Comparison of ENCODE assay signal across 16 mouse cellular contexts in the genomic region with DNA sequence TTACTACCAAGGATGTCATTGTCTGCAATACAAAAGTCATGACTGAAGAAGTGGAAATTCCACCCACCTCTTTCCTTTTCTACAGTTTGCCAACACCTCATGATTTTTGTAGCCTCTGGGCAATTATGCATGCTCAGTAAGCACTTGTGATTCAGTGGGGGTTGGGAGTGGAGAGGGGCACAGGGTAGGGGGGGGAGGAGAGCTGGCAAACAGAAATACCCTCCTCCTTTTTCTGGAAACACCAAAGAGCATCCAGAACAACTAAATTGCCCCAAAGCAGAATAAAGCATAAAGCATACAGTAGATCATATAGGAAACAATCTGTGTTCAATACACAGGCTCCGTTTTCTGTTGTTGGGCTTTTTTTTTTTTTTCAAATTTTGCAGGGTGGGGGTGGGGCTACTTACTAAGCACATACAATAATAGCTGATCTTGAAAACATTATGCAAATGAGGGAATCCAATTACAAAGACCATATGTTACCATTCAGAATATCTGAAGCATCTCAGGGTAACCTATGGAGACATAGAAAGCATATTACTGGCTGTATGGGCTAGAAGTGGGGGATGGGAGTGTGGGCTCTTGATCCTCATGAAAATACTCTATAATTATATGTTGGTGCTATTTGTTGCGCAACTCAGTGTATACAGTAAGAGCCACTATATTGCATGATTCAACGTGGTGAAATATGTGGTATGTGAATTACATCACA.
DNase-seq lines count a peak whose midpoint lies in the region; ATAC-seq and TF ChIP-seq lines count a peak whose summit lies in the region.
"Had no signal": no experiment of that assay in that cellular context is flagged by ENCODE, and none has a peak within 500 bp of the region (broad histone marks: within the 10 kb centered on the region; RNA-seq: fewer than 3 reads in every experiment).

No protein-coding gene starts in this region.

- peaks cover 13% of the 10 kb centered on the region for H3K4me1 ChIP-seq in forebrain, embryonic 15.5 days
- H3K4me1 ChIP-seq in midbrain, embryonic 14.5 days (ENCODE audit: control insufficient read depth, insufficient read depth, low read length) = peaks cover 9% of the 10 kb centered on the region
- H3K4me1 ChIP-seq in stomach, postnatal 0 days (replicated peaks; ENCODE audit: control insufficient read depth, insufficient read depth) = no peaks in the 10 kb centered on the region
- H3K4me1 ChIP-seq in lung, adult 2 months (ENCODE audit: control insufficient read depth, insufficient read depth, low read length) = no peaks in the 10 kb centered on the region
- H3K4me1 ChIP-seq: heart, embryonic 13.5 days; megakaryocyte, embryonic 14.5 days had no signal

- H3K27ac ChIP-seq in forebrain, embryonic 15.5 days (replicated peaks) = peak overlapping the region; percentile 65
- H3K27ac ChIP-seq in midbrain, embryonic 14.5 days (replicated peaks; ENCODE audit: low read depth, low read length) = 0 out of 2 replicates have a peak overlapping the region, but pooled peaks have one; percentile 22
- H3K27ac ChIP-seq in stomach, postnatal 0 days (replicated peaks) = no peak overlapping the region
- H3K27ac ChIP-seq: heart, embryonic 13.5 days; liver, embryonic 14.5 days had no signal

- no peak for TF ChIP-seq EP300 in stomach, postnatal 0 days (optimal IDR thresholded peaks at IDR 0.05)

- no peak for TF ChIP-seq POLR2A in brain, embryonic 14.5 days (IDR thresholded peaks at IDR 0.05; ENCODE audit: borderline replicate concordance, extremely low read depth, insufficient read depth, insufficient read length, poor library complexity, severe bottlenecking)
- TF ChIP-seq POLR2A in lung, adult 2 months (IDR thresholded peaks at IDR 0.05; ENCODE audit: borderline replicate concordance, extremely low read depth, low read depth, low read length) = no peak

- no peaks in the 10 kb centered on the region for H3K27me3 ChIP-seq in forebrain, embryonic 15.5 days
- no peaks in the 10 kb centered on the region for H3K27me3 ChIP-seq in midbrain, embryonic 14.5 days (ENCODE audit: control insufficient read depth, insufficient read depth, low read length)
- no peaks in the 10 kb centered on the region for H3K27me3 ChIP-seq in stomach, postnatal 0 days (ENCODE audit: control insufficient read depth, insufficient read depth, low read length)
- H3K27me3 ChIP-seq: heart, embryonic 13.5 days; megakaryocyte, embryonic 14.5 days had no signal

- no peak overlapping the region for H3K9ac ChIP-seq in forebrain, embryonic 15.5 days (replicated peaks)
- H3K9ac ChIP-seq in midbrain, embryonic 14.5 days (replicated peaks; ENCODE audit: low read length) = no peak overlapping the region
- no peak overlapping the region for H3K9ac ChIP-seq in stomach, postnatal 0 days (ENCODE audit: low read length)
- H3K9ac ChIP-seq: heart, embryonic 13.5 days; liver, embryonic 14.5 days had no signal

- peak; percentile 42 for DNase-seq in embryo, embryonic 11 days
- DNase-seq in embryo, embryonic 10 days (ENCODE audit: low spot score) = no peak
- DNase-seq in brain, embryonic 14.5 days (ENCODE audit: low read depth) = peak; percentile 88
- peak; percentile 46 for DNase-seq in midbrain, embryonic 14.5 days
- DNase-seq in stomach, postnatal 0 days (ENCODE audit: low spot score) = no peak
- DNase-seq in adrenal gland, postnatal 4 days (ENCODE audit: low spot score in 2 of 2) = no peak
- DNase-seq in lung, adult 2 months = no peak
- DNase-seq: cerebellum, postnatal 36 days; kidney, adult 2 months; kidney, postnatal 4 days; lung, postnatal 10 days; right cerebral cortex, adult 18-20 months had no signal

- TF ChIP-seq CTCF in brain, embryonic 14.5 days (IDR thresholded peaks at IDR 0.05; ENCODE audit: borderline replicate concordance, extremely low read depth, insufficient read depth, insufficient read length) = no peak
- TF ChIP-seq CTCF in stomach, postnatal 0 days (IDR thresholded peaks at IDR 0.05; ENCODE audit: low read depth) = no peak
- no peak for TF ChIP-seq CTCF in lung, adult 2 months (IDR thresholded peaks at IDR 0.05; ENCODE audit: insufficient read depth, low read length)

- ATAC-seq in forebrain, embryonic 15.5 days (replicated peaks) = peak; percentile 55
- peak; percentile 34; the same call in 1 of the 2 replicates for ATAC-seq in midbrain, embryonic 14.5 days (ENCODE audit: low FRiP score, low TSS enrichment)
- ATAC-seq in stomach, postnatal 0 days (ENCODE audit: low FRiP score, low TSS enrichment) = no peak

- H3K9me3 ChIP-seq in forebrain, embryonic 15.5 days = no peaks in the 10 kb centered on the region
- no peaks in the 10 kb centered on the region for H3K9me3 ChIP-seq in midbrain, embryonic 14.5 days (ENCODE audit: control insufficient read depth, low read length)
- no peaks in the 10 kb centered on the region for H3K9me3 ChIP-seq in stomach, postnatal 0 days (ENCODE audit: control insufficient read depth, low read length)
- H3K9me3 ChIP-seq: heart, embryonic 13.5 days had no signal

- no peaks in the 10 kb centered on the region for H3K36me3 ChIP-seq in forebrain, embryonic 15.5 days
- H3K36me3 ChIP-seq in midbrain, embryonic 14.5 days (ENCODE audit: control insufficient read depth, insufficient read depth, low read length) = no peaks in the 10 kb centered on the region
- no peaks in the 10 kb centered on the region for H3K36me3 ChIP-seq in stomach, postnatal 0 days (ENCODE audit: control insufficient read depth, insufficient read depth, low read length)
- H3K36me3 ChIP-seq: heart, embryonic 13.5 days had no signal

- no peak overlapping the region for H3K4me2 ChIP-seq in forebrain, embryonic 15.5 days (replicated peaks)
- no peak overlapping the region for H3K4me2 ChIP-seq in midbrain, embryonic 14.5 days (ENCODE audit: low read length)
- H3K4me2 ChIP-seq in stomach, postnatal 0 days (replicated peaks; ENCODE audit: low read depth) = no peak overlapping the region
- H3K4me2 ChIP-seq: heart, embryonic 13.5 days had no signal

- H3K4me3 ChIP-seq in forebrain, embryonic 15.5 days = no peak overlapping the region
- H3K4me3 ChIP-seq in midbrain, embryonic 14.5 days (replicated peaks; ENCODE audit: low read depth, low read length) = no peak overlapping the region
- H3K4me3 ChIP-seq in stomach, postnatal 0 days (ENCODE audit: low read depth, low read length) = no peak overlapping the region
- no peak overlapping the region for H3K4me3 ChIP-seq in lung, adult 2 months (replicated peaks; ENCODE audit: extremely low read depth, low read depth, low read length)
- H3K4me3 ChIP-seq: heart, embryonic 13.5 days; megakaryocyte, embryonic 14.5 days had no signal

- 28% methylated on average over 3 of the region's 3 CpGs for WGBS in forebrain, embryonic 15.5 days
- 48% methylated on average over 3 of the region's 3 CpGs for WGBS in midbrain, embryonic 14.5 days
- 70% methylated on average over 3 of the region's 3 CpGs for WGBS in stomach, postnatal 0 days
- WGBS in lung, adult 2 months = 74% methylated on average over 3 of the region's 3 CpGs

Comparison
In these comparisons a context has a peak if more than half of its experiments do, and no peak if none do; other contexts are left out.
1. DNase-seq: peak in embryo, embryonic 11 days (single experiment), brain, embryonic 14.5 days (single experiment) and midbrain, embryonic 14.5 days (single experiment); none in embryo, embryonic 10 days (single experiment), stomach, postnatal 0 days (single experiment), adrenal gland, postnatal 4 days (0 of 2) and lung, adult 2 months (single experiment).